Comparison of ENCODE assay signal across 8 mouse cellular contexts in genomic region chr9:64020606-64021318, GRCm38 (mm10). TPM values are rescaled to one million over a fixed set of nuclear protein-coding genes. Genes with fewer than 3 reads are reported as not detected.
DNase-seq lines count a peak whose midpoint lies in the region; ATAC-seq and TF ChIP-seq lines count a peak whose summit lies in the region.

No protein-coding gene starts in this region.

- under 1% methylated on average over 78 of the region's 89 CpGs for WGBS in heart, embryonic 11.5 days (ENCODE audit: insufficient replicate concordance)
- WGBS in midbrain, embryonic 15.5 days, result under 1% methylated on average over 81 of the region's 89 CpGs

- H3K9me3 ChIP-seq in heart, embryonic 11.5 days (replicated peaks; ENCODE audit: control insufficient read depth, low read length), result no peaks in the 10 kb centered on the region
- no peaks in the 10 kb centered on the region for H3K9me3 ChIP-seq in midbrain, embryonic 15.5 days

- peak overlapping the region; percentile 97 for H3K4me2 ChIP-seq in heart, embryonic 11.5 days
- H3K4me2 ChIP-seq in midbrain, embryonic 15.5 days, result peak overlapping the region; percentile 96

- peak overlapping the region; percentile 100 for H3K27ac ChIP-seq in heart, embryonic 11.5 days (ENCODE audit: low read depth, low read length)
- peak overlapping the region; percentile 71; the same call in 1 of the 2 replicates for H3K27ac ChIP-seq in midbrain, embryonic 15.5 days

- peak overlapping the region; percentile 98 for H3K4me3 ChIP-seq in heart, embryonic 11.5 days (ENCODE audit: low read depth, low read length)
- peak overlapping the region; percentile 47 for H3K4me3 ChIP-seq in midbrain, embryonic 15.5 days

- H3K27me3 ChIP-seq in heart, embryonic 11.5 days (ENCODE audit: control insufficient read depth, insufficient read depth, low read length), result no peaks in the 10 kb centered on the region
- peaks cover 51% of the 10 kb centered on the region for H3K27me3 ChIP-seq in midbrain, embryonic 15.5 days (replicated peaks)

- ATAC-seq in heart, embryonic 11.5 days (replicated peaks; ENCODE audit: insufficient number of reproducible peaks, low FRiP score, low TSS enrichment), result no peak
- no peak for ATAC-seq in midbrain, embryonic 15.5 days (replicated peaks)

- intact Hi-C loops in heart, postnatal 25 days (cut with DNase I), result loop anchor here (1.0 kb wide), 1 partner anchor 60 kb away; no protein-coding TSS in a partner anchor

- DNase-seq in heart, adult 18-20 months, result peak; percentile 32 to 64
- no peak for DNase-seq in heart, postnatal 25 days (ENCODE audit: low spot score)
- peak; percentile 44 for DNase-seq in brain, embryonic 14.5 days (ENCODE audit: low read depth)
- peak; percentile 60 to 72 for DNase-seq in kidney, postnatal 4 days
- DNase-seq in cerebellum, postnatal 4 days (ENCODE audit: low spot score in 2 of 2), result no peak
- DNase-seq in cerebellum, adult 9-10 months, result no peak

- TF ChIP-seq POLR2A in brain, embryonic 14.5 days (IDR thresholded peaks at IDR 0.05; ENCODE audit: borderline replicate concordance, extremely low read depth, insufficient read depth, insufficient read length, poor library complexity, severe bottlenecking), result no peak

- TF ChIP-seq CTCF in brain, embryonic 14.5 days (IDR thresholded peaks at IDR 0.05; ENCODE audit: borderline replicate concordance, extremely low read depth, insufficient read depth, insufficient read length), result no peak

- H3K4me1 ChIP-seq in heart, embryonic 11.5 days (ENCODE audit: control insufficient read depth, insufficient read depth, low read length), result peaks cover 37% of the 10 kb centered on the region
- H3K4me1 ChIP-seq in midbrain, embryonic 15.5 days, result peaks cover 54% of the 10 kb centered on the region

- H3K9ac ChIP-seq in heart, embryonic 11.5 days (ENCODE audit: low read depth, low read length), result peak overlapping the region; percentile 100
- H3K9ac ChIP-seq in midbrain, embryonic 15.5 days, result peak overlapping the region; percentile 46

- H3K36me3 ChIP-seq in heart, embryonic 11.5 days (ENCODE audit: control insufficient read depth, insufficient read depth, low read length), result peaks cover 4% of the 10 kb centered on the region; the same call in 1 of the 2 replicates
- H3K36me3 ChIP-seq in midbrain, embryonic 15.5 days (replicated peaks), result no peaks in the 10 kb centered on the region

RNA-seq across cellular contexts. Expression of gene Smad6, which starts 1.1 kb away (rescaled TPM):
- total RNA-seq in heart, adult 18-20 months (2021), result 10 to 100 TPM in 1 of 2 experiments, 1 to 10 TPM in 1; 9.0 to 11.3 TPM
- 10 to 100 TPM in 1 of 2 experiments, 1 to 10 TPM in 1; 9.8 to 13.6 TPM for total RNA-seq in heart, postnatal 25 days (2021)
- polyA plus RNA-seq in brain, embryonic 14.5 days (2012; rRNA removed), result 4.9 and 6.1 TPM in 2 replicates
- 30.5 and 31.6 TPM in 2 replicates for polyA plus RNA-seq in heart, embryonic 11.5 days (2014; fragmentation: Nextera tagmentation; extraction: Ambion mirVana)
- 1.5 and 1.9 TPM in 2 replicates for polyA plus RNA-seq in midbrain, embryonic 15.5 days (2015; fragmentation: Nextera tagmentation; extraction: Ambion mirVana)

Comparison
In these comparisons a context has a peak if more than half of its experiments do, and no peak if none do; other contexts are left out.
1. DNase-seq: peak in heart, adult 18-20 months (2 of 2), brain, embryonic 14.5 days (single experiment) and kidney, postnatal 4 days (2 of 2); none in heart, postnatal 25 days (single experiment), cerebellum, postnatal 4 days (0 of 2) and cerebellum, adult 9-10 months (single experiment).